Mouse (Mus musculus) limb, embryonic 15.5 days (tissue): ENCODE measurements around the gene Htt. TPM values are rescaled to one million over a fixed set of nuclear protein-coding genes. Genes with fewer than 3 reads are reported as not detected.

Experiments used
- ATAC-seq: fragments of 200-750 bp; cut with Nextera tagmentation; 2 replicates; pipeline ENCODE4 v1.8.0; 2017; ENCODE audit warnings: low read depth, moderate TSS enrichment; ENCODE audit not compliant: insufficient number of reproducible peaks, low FRiP score, low TSS enrichment
- H3K27ac ChIP-seq: fragments of 300-500 bp; sonication (generic); 2 replicates; pipeline ENCODE4 v1.5.1; 2015; ENCODE audit warnings: moderate library complexity, mild to moderate bottlenecking, inconsistent platforms
- H3K27me3 ChIP-seq: fragments of 300-500 bp; sonication (generic); 2 replicates; pipeline ENCODE4 v1.6.1; 2015; ENCODE audit warnings: inconsistent platforms
- H3K36me3 ChIP-seq: fragments of 300-500 bp; sonication (generic); 2 replicates; pipeline ENCODE4 v1.6.1; 2015; ENCODE audit warnings: inconsistent platforms
- H3K4me1 ChIP-seq: fragments of 300-500 bp; sonication (generic); 2 replicates; pipeline ENCODE4 v1.6.1; 2015; ENCODE audit warnings: inconsistent platforms
- H3K4me2 ChIP-seq: fragments of 300-500 bp; sonication (generic); 2 replicates; pipeline ENCODE4 v1.6.1; 2015; ENCODE audit warnings: mild to moderate bottlenecking, inconsistent platforms
- H3K4me3 ChIP-seq: fragments of 300-500 bp; sonication (generic); 2 replicates; pipeline ENCODE4 v1.5.1; 2015; ENCODE audit warnings: mild to moderate bottlenecking, inconsistent platforms
- H3K9ac ChIP-seq: fragments of 300-500 bp; sonication (generic); 2 replicates; pipeline ENCODE4 v1.6.1; 2015; ENCODE audit warnings: inconsistent platforms
- H3K9me3 ChIP-seq: fragments of 300-500 bp; sonication (generic); 2 replicates; pipeline ENCODE4 v1.6.1; 2016; ENCODE audit warnings: inconsistent platforms
- WGBS: fragments of 180-500 bp; shearing (Covaris S2); methylation state at CpG from one replicate; pipeline ENCODE4 v1.1.7; 2015; 5-methylcytosine and 5-hydroxymethylcytosine counted together
- polyA plus RNA-seq: library from polyadenylated mRNA; unstranded; fragments of >200 nt; fragmentation: Nextera tagmentation; extraction: Ambion mirVana; gene quantifications from 2 replicates; pipeline ENCODE4 v1.2.1, GENCODE M21; 2015

Gene Htt
- polyA plus RNA-seq, 1 experiment from 2014 or later = 11.3 TPM

DNA sequence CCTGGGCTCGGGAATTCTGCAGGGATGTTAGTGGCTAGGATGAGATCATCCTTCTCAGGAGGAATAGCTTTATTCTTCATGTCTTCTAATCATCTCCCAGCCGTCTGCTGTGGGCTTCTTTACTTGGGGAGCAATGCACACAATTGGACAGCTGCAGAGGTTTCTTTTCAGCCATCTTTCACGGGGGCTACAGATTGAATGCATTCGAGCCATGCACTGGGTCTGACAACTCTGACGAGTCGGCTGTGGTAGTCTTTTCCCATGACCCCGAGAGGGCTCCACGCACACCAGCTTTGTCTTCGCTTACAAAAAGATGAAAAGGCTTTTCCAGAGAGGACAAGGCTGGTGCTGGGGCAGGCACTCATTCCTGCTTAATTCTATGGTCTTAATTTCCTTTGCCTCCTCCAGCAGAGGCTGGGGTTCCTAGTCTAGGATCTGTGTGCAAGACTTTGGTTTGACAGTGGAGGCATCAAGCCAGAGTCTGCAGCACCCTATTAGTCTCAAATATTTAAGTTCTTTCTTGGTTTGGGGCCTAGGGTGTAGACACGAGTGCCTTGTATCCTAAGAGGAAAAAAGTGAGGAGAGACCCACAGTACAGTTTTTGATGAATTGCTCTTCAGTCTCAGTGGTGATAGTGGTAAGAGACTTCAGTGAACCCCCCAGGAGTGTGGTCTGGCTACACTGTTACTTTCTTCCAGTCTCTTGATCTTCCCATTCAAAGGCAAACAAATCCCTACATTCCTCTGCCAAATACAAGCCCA, 180.3 kb downstream of the Htt start:
- H3K4me3 ChIP-seq = no peak overlapping the region
- H3K36me3 ChIP-seq = no peaks in the 10 kb centered on the region
- no peaks in the 10 kb centered on the region for H3K27me3 ChIP-seq
- H3K27ac ChIP-seq = no peak overlapping the region
- ATAC-seq = no peak
- H3K9ac ChIP-seq = no peak overlapping the region
- no peaks in the 10 kb centered on the region for H3K4me1 ChIP-seq
- 65% methylated on average over 10 of the region's 10 CpGs for WGBS
- H3K4me2 ChIP-seq = no peak overlapping the region
- no peaks in the 10 kb centered on the region for H3K9me3 ChIP-seq

DNA sequence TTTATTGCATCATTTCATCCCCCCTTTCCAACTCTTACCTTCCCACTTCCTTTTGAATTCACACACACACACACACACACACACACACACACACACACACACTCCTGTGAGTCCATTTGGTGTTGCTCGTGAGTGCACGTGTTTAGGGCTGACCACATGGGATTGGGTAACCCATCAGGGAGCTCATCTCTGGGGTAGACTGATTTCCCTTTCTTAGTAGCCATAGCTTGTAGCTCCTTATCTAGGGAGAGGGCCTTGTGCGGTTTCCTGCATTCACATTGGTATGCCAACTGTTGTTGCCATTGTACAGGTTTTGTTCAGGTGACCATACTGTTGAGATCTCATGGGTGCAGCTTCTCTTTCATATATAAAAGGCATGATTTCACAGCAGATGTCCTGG, 181.9 kb downstream of the Htt start:
- no peaks in the 10 kb centered on the region for H3K9me3 ChIP-seq
- WGBS = 87% methylated on average over 3 of the region's 3 CpGs

DNA sequence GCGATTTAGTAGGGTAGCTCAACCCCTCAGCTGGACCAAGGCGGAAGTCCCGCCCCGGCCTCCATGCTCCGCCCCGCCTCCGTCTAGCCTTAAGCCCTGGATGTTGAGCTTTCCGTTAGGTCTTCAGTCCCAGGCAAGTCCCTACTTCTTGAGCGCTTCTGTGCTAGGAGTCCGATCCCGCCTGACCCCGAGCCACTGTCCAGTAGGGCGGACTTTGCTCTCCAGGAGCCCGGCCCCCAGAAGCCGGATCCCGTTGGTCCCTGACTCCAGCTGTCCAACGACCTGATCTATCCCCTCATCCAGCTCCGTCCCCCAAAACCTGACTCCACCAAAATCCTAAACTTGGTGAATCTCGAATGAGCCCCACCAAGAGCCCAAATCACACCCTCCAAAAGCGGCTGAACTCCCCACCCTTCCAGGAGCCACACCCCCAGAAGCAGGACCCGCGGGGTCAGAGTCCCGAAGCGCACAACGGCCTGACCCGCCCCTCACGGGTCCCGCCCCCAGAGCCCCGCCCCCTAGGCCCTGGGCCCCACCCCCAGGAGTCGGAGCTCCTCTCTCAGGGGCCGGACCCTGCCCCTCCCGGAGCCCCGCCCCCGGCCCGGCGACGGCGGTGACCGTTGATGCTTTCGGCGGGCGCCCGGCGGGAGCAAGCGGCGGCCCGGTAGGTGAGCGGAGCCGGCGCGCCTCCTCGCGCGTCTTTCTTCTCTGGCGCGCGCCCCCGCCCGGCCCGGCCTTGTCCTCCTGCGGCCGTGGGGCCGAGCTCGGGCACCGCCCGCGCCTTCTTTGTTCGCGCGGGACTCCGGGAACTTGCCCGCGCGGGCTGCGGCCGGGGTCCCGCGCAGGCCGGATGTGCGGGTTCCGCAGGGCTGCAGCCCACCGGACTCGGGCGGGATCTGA, 187.6 kb downstream of the Htt start, which contains the start of gene Rgs12:
TSS of gene Rgs12 (plus strand) at position 585 of the 900 bp plus-strand sequence.
- Histone ChIP-seq H3K27ac (peak within 1 kb of the TSS; percentile 83), H3K9me3 (no peaks in the 10 kb centered on the region), H3K9ac (peak within 1 kb of the TSS; percentile 73), H3K4me2 (peak within 1 kb of the TSS; percentile 78), H3K4me1 (peaks cover 21% of the 10 kb centered on the region), H3K4me3 (peak within 1 kb of the TSS; percentile 67), H3K27me3 (no peaks in the 10 kb centered on the region), H3K36me3 (peaks cover 4% of the 10 kb centered on the region; the same call in 1 of the 2 replicates)
- ATAC-seq = peak; percentile 94
- WGBS = under 1% methylated on average over 76 of the region's 84 CpGs

More for the DNA sequence above, 181.9 kb downstream of the Htt start:
- Histone ChIP-seq H3K4me3 (no peak overlapping the region), H3K9ac (no peak overlapping the region), H3K27me3 (no peaks in the 10 kb centered on the region), H3K4me2 (no peak overlapping the region), H3K4me1 (peaks cover 1% of the 10 kb centered on the region; the same call in 1 of the 2 replicates), H3K36me3 (no peaks in the 10 kb centered on the region), H3K27ac (no peak overlapping the region)
- no peak for ATAC-seq

DNA sequence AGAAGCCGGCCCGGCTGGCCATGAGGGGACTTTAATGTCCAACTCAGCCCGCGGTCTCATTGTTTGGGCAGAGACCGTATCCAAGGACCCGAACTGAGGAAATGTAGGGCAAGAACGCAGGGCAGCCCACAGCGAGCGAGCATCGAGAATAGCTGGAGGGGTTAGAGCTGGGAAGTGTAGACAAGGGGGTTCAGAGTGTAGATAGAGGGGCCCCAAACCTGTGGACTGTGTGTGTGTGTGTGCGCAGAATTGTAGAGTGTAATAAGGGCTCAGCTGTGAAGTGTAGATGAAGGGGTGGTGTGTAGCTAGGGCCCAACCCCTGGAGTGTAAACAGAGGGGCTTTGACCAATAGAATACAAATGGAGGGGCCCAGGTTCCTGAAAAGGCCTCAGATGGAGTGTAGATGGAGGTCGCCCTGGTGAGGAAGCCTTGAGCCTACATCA, 188.2 kb downstream of the Htt start:
- H3K9me3 ChIP-seq = no peaks in the 10 kb centered on the region
- H3K4me1 ChIP-seq = peaks cover 24% of the 10 kb centered on the region
- peak overlapping the region; percentile 78 for H3K4me2 ChIP-seq
- peak overlapping the region; percentile 83 for H3K27ac ChIP-seq
- H3K9ac ChIP-seq = peak overlapping the region; percentile 73
- peaks cover 4% of the 10 kb centered on the region; the same call in 1 of the 2 replicates for H3K36me3 ChIP-seq
- ATAC-seq = peak; percentile 8; the same call in 1 of the 2 replicates
- WGBS = under 1% methylated on average over 12 of the region's 12 CpGs
- peak overlapping the region; percentile 67 for H3K4me3 ChIP-seq
- no peaks in the 10 kb centered on the region for H3K27me3 ChIP-seq

DNA sequence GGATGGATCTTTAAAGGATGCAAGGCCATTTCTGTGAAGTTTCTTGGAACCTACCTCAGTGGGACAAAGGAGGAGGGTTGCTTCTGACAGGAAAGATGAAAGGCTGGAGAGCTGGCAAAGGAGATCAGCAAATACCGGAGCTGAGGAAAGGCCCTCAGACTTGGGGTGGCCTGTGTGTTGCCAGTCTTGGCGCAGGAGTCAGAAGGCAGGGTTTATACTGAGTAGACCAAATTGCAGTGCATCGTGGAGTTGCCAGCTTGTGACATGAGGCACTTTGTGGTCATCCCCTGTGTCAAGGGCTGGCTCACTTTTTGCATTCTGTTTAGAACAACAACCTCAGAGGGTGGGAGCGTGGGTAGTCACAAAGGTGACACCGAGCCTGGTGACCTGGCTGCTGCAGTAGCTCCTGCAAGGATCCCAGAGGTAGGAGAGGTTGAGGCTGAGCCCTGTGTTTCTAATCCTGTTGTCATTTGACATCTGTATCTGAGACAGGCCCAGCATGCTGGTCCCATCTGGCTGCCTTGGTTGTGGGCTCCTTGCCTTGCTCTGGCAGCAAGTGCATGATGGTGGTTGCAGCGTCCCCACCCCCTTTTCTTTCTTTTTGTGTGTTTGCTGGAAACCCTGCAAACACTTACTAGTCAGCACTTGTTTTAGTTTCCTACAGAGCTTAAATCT, 189.1 kb downstream of the Htt start:
- Histone ChIP-seq H3K27ac (peak overlapping the region; percentile 11; the same call in 1 of the 2 replicates), H3K9ac (no peak overlapping the region), H3K4me3 (peak overlapping the region; percentile 67), H3K4me2 (peak overlapping the region; percentile 78), H3K36me3 (peaks cover 4% of the 10 kb centered on the region; the same call in 1 of the 2 replicates), H3K4me1 (peaks cover 25% of the 10 kb centered on the region), H3K9me3 (no peaks in the 10 kb centered on the region), H3K27me3 (no peaks in the 10 kb centered on the region)
- 66% methylated on average over 6 of the region's 6 CpGs for WGBS
- ATAC-seq = no peak

DNA sequence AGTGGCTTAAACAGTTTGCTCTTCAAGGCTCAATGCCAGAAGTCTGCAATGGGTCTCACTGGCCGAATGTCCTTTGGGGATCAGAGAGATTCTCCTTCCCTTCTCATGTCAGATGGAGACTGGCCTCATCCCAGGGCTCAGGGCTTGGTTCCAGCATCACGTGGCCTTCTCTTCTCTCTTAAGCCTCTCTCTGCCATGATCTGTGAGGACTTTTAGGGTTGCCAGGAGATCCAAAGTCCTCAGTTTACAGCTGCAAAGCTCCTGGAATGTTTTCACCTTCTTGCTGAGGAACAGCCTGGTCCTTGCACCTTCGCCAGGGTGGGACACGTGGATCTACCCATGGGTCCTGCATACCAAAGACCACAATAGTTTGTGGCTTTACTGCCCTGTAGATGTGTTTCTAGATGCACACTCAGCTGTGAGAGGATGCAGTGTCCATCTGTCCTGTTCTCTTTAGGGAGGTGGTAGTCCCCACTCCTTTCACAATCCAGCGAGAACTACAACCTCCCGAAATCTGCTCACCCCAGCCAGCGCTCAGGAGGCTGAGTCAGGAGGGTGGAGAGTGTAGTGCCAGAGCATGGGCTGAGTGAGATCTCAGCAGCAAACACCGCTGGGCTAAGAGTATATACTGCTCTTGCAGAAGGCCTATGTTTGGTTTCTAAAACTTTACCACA, 189.8 kb downstream of the Htt start:
- no peak overlapping the region for H3K9ac ChIP-seq
- no peak for ATAC-seq
- H3K27ac ChIP-seq = no peak overlapping the region
- no peak overlapping the region for H3K4me3 ChIP-seq
- H3K4me1 ChIP-seq = peaks cover 29% of the 10 kb centered on the region
- no peaks in the 10 kb centered on the region for H3K27me3 ChIP-seq
- no peaks in the 10 kb centered on the region for H3K9me3 ChIP-seq
- peaks cover 4% of the 10 kb centered on the region; the same call in 1 of the 2 replicates for H3K36me3 ChIP-seq
- WGBS = 87% methylated on average over 8 of the region's 8 CpGs
- no peak overlapping the region for H3K4me2 ChIP-seq

DNA sequence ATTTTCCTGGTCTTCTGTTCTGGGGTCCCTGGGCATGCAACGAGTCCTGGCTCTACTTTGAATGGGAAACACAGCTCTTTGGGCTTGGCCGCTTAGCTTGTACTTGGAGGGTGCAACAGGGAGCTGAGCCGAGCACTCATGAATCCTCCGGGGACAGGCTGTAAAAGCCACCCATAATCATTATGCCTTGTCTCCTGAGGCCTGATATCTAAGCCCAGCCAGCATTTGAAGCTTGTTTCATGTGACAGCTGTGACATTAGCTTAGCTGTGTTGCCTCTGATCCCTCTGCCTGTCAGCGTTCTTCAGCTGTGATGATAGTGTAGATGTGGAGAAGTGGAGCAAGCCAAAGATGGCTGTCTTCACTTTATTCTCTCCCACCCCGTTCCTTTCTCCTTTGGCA, 193.0 kb downstream of the Htt start:
- no peak overlapping the region for H3K27ac ChIP-seq
- 65% methylated on average over 6 of the region's 6 CpGs for WGBS
- H3K4me3 ChIP-seq = no peak overlapping the region
- peaks cover 49% of the 10 kb centered on the region for H3K4me1 ChIP-seq
- H3K4me2 ChIP-seq = no peak overlapping the region
- ATAC-seq = no peak
- peaks cover 4% of the 10 kb centered on the region; the same call in 1 of the 2 replicates for H3K36me3 ChIP-seq
- H3K9me3 ChIP-seq = no peaks in the 10 kb centered on the region
- H3K9ac ChIP-seq = no peak overlapping the region
- no peaks in the 10 kb centered on the region for H3K27me3 ChIP-seq

DNA sequence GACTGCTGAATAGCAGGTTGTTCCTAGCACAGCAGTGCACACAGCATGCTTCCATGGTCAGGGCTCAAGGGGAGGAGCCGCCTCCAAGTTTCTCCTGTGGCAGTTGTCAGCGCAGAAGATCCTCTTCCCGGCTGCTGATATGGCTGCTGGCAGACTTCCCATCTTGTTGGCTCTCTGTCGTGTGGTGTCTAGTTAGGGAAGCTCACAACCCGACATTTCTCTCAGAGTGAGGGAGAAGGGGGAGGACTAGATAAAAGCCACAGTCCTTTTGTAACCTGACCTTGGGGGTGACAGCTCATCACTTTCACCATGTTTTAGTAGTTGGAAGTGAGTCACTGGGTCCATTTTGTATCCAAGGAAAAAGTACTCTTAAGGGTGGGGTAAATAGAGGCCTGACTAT, 194.1 kb downstream of the Htt start:
- 41% methylated on average over 5 of the region's 5 CpGs for WGBS
- H3K4me1 ChIP-seq = peaks cover 47% of the 10 kb centered on the region
- no peak for ATAC-seq
- no peak overlapping the region for H3K4me2 ChIP-seq
- H3K4me3 ChIP-seq = no peak overlapping the region
- no peak overlapping the region for H3K9ac ChIP-seq
- no peak overlapping the region for H3K27ac ChIP-seq
- no peaks in the 10 kb centered on the region for H3K9me3 ChIP-seq
- H3K36me3 ChIP-seq = peaks cover 4% of the 10 kb centered on the region; the same call in 1 of the 2 replicates
- no peaks in the 10 kb centered on the region for H3K27me3 ChIP-seq

DNA sequence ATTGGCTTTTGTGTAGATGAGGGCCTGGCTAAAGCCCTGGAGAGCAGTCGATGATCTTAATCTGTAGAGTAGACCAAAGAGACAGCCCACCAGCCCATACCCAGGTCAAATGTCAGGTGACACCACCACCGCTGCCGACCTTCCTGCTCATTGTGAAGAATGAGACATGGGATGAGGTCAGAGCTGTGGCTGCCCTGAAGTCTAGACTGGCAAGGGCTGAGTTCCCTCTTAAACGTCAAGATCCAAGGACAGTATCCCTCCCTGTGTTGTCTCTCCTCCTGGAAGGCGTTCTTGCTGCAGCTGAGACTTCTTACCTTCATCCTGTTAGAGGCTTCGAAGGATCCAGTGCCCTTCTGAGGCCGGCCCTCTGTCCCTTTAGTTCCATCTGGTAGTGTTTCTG, 194.6 kb downstream of the Htt start:
- Histone ChIP-seq H3K9ac (no peak overlapping the region), H3K4me1 (peaks cover 42% of the 10 kb centered on the region), H3K9me3 (no peaks in the 10 kb centered on the region), H3K36me3 (peaks cover 4% of the 10 kb centered on the region; the same call in 1 of the 2 replicates), H3K4me2 (no peak overlapping the region), H3K27ac (no peak overlapping the region), H3K4me3 (no peak overlapping the region), H3K27me3 (no peaks in the 10 kb centered on the region)
- 75% methylated on average over 7 of the region's 7 CpGs for WGBS
- ATAC-seq = no peak

DNA sequence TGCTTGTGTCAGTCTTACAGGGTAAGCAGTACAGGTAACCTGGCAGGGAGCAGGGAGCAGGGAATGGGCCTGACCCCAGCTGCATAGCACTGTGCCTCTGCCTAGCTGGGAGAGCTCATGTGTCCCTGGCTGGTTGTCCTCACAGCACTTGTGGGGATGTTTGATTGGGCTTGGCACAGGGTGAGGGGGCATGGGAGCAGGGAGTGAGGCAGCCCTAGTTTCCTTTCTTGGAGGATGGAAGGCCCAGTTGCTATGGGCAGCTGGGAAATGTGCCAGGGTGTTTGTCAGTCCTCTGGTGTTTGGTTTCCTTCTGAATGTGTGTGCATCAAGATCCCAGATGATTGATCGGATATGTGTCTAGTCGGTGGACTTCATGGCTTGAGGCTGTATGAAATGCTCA, 195.5 kb downstream of the Htt start:
- WGBS = 76% methylated on average over 2 of the region's 2 CpGs
- H3K9me3 ChIP-seq = no peaks in the 10 kb centered on the region
- peaks cover 38% of the 10 kb centered on the region for H3K4me1 ChIP-seq
- H3K9ac ChIP-seq = no peak overlapping the region
- 0 out of 2 replicates have a peak, but pooled peaks have one; percentile 33 for ATAC-seq
- no peak overlapping the region for H3K4me3 ChIP-seq
- H3K27me3 ChIP-seq = no peaks in the 10 kb centered on the region
- H3K36me3 ChIP-seq = 0 out of 2 replicates have a peak, but pooled peaks cover 4% of the 10 kb centered on the region
- H3K4me2 ChIP-seq = no peak overlapping the region
- H3K27ac ChIP-seq = no peak overlapping the region

DNA sequence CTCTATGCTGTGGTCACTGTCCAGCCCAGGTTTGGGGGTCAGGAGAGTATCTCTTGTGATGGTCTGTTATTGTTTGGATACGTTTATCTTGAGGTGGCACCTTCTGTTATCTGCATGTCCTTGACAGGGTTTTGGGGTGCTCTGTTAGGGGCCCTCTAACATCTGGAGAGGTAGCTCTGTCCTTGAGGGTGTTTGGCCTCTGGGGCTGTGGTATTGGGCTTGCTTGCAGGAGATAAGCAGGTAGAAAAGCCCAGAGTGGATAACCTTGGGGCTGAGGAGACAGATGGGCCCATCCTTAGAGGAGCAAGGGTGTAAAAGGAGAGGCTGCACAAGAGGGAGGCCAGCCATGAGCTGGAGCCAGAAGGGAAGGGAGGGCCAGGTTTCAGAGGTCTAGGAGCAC, 198.5 kb downstream of the Htt start:
- H3K27ac ChIP-seq = no peak overlapping the region
- no peak for ATAC-seq
- H3K36me3 ChIP-seq = peaks cover 8% of the 10 kb centered on the region
- no peaks in the 10 kb centered on the region for H3K9me3 ChIP-seq
- no peaks in the 10 kb centered on the region for H3K27me3 ChIP-seq
- H3K4me1 ChIP-seq = peaks cover 35% of the 10 kb centered on the region
- H3K4me3 ChIP-seq = no peak overlapping the region
- H3K9ac ChIP-seq = no peak overlapping the region
- H3K4me2 ChIP-seq = no peak overlapping the region
- 67% methylated on average over 1 of the region's 1 CpGs for WGBS
